Mouse (Mus musculus): ENCODE measurements around the gene Mcoln2.

The Mcoln2 gene

GRCm38 (mm10) chr3:146127205-146127604, 22.4 kb upstream of the Mcoln2 start:
- TF ChIP-seq GATA4 (IDR thresholded peaks at IDR 0.05; ENCODE audit: insufficient replicate concordance, low read length) = no peak

DNA sequence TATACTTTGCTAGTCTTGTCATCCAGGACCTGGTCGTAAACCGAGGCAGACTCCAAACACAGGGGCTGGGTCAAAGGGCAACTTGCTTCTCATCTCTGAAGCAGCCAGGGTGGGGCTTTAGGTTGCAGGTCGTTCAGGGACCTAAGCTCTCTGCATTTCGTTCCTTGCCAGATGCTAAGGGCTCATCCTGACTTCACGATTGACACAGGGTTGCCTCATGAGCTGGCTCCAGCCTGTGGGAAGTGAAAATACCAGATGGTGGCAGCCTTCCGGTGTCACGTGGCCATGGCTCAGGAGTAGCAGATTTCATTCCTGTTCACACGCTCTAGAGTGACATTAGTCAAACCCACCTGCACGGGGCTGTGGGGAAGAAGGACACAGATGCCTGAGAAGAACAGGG, 14.8 kb upstream of the Mcoln2 start:
- no peak for TF ChIP-seq GATA4 (IDR thresholded peaks at IDR 0.05; ENCODE audit: insufficient replicate concordance, low read length)

- no peak for TF ChIP-seq GATA4 (IDR thresholded peaks at IDR 0.05; ENCODE audit: insufficient replicate concordance, low read length)
These were observed 14.2 kb upstream of the Mcoln2 start for GRCm38 (mm10) chr3:146135417-146135816.

DNA sequence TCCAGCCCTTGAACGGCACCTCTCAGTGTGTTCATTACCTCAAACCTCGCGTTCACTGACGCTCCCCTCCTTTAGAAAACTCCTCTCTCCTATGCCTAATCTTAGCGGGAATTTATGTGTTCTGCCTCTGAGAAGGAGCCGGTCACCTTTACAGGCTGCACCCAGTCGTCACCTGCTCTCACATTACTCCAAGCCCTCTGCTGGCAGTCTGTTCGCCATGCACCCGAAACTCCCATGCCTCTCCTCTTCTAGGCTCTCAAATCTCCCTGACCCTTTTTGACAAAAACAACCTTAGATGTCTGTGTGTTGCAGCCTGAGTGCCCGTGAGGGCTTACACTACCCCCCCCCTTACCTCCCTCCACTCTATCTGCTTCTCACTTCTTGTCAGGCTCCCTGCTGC, 13.2 kb upstream of the Mcoln2 start:
- no peak for TF ChIP-seq GATA4 (IDR thresholded peaks at IDR 0.05; ENCODE audit: insufficient replicate concordance, low read length)

GRCm38 (mm10) chr3:146140276-146140675, 9.4 kb upstream of the Mcoln2 start:
- no peak for TF ChIP-seq GATA4 (IDR thresholded peaks at IDR 0.05; ENCODE audit: insufficient replicate concordance, low read length)

- TF ChIP-seq GATA4 (IDR thresholded peaks at IDR 0.05; ENCODE audit: insufficient replicate concordance, low read length) = no peak
These were observed 7.1 kb upstream of the Mcoln2 start for GRCm38 (mm10) chr3:146142523-146142922.

GRCm38 (mm10) chr3:146145501-146145900, 4.1 kb upstream of the Mcoln2 start:
- no peak for TF ChIP-seq GATA4 (IDR thresholded peaks at IDR 0.05; ENCODE audit: insufficient replicate concordance, low read length)

DNA sequence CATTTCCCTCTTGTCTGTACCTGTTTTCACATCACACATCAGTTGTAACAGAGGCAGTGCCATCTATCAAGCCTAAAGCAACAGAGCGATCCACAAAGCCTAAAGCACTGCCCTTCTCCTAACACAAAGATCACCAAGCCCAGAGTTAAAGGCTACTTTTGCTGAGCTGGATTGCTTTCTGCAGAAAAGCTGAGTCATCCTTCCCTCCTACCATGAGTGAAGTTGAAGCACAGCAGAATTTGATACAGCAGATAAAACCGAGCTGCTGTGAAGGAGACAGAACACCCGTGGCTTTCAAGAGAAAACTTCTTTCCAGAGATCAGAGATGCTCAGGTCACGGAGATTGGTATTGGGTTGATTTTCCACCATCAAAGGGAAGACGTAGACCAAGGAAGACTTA, 3.5 kb upstream of the Mcoln2 start:
- no peak for TF ChIP-seq GATA4 (IDR thresholded peaks at IDR 0.05; ENCODE audit: insufficient replicate concordance, low read length)

DNA sequence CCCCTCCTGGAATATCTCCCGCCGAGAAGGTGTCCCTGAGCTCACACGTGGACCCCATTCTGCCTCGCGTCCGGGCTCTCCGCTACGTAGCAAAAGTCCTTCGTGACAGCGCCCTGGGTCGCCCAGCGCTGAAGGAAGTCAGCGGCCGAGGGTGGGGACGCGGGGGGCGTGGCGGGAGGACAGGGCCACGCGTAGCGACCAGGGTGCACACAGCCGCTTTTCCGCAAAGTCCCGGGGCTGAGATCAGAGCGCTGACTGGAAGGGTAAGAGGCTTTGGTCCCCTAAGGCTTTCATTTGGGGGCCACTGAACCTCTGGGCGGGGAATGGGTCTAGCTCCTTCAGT, 396 bp downstream of the Mcoln2 start:
- no peak for TF ChIP-seq GATA4 (IDR thresholded peaks at IDR 0.05; ENCODE audit: insufficient replicate concordance, low read length)

GRCm38 (mm10) chr3:146150560-146150959, 927 bp downstream of the Mcoln2 start:
- no peak for TF ChIP-seq GATA4 (IDR thresholded peaks at IDR 0.05; ENCODE audit: insufficient replicate concordance, low read length)

GRCm38 (mm10) chr3:146151328-146151727, 1.7 kb downstream of the Mcoln2 start:
- TF ChIP-seq GATA4 (IDR thresholded peaks at IDR 0.05; ENCODE audit: insufficient replicate concordance, low read length) = no peak

- no peak for TF ChIP-seq GATA4 (IDR thresholded peaks at IDR 0.05; ENCODE audit: insufficient replicate concordance, low read length)
These were observed 2.1 kb downstream of the Mcoln2 start for GRCm38 (mm10) chr3:146151755-146152154.

GRCm38 (mm10) chr3:146152348-146152747, 2.7 kb downstream of the Mcoln2 start:
- no peak for TF ChIP-seq GATA4 (IDR thresholded peaks at IDR 0.05; ENCODE audit: insufficient replicate concordance, low read length)

DNA sequence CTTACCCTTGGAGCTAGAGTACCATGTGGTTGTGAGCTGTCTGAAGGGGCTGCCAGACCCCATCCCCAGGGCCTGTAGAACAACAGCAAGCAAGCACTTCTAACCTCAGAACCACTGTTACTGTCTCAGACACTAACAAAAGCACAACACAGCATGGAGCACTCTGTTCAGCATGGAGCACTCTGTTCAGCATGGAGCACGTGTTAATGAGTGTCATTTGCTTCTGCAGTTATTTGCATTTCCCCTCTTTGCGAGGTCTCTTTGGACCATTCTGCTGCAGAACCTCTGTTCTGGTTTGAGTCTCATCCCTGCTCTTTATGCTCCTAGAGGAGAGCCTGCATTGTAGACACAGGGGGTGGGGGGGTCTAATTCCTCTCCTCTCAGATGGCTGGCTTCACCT, 3.3 kb downstream of the Mcoln2 start:
- TF ChIP-seq GATA4 (IDR thresholded peaks at IDR 0.05; ENCODE audit: insufficient replicate concordance, low read length) = no peak

DNA sequence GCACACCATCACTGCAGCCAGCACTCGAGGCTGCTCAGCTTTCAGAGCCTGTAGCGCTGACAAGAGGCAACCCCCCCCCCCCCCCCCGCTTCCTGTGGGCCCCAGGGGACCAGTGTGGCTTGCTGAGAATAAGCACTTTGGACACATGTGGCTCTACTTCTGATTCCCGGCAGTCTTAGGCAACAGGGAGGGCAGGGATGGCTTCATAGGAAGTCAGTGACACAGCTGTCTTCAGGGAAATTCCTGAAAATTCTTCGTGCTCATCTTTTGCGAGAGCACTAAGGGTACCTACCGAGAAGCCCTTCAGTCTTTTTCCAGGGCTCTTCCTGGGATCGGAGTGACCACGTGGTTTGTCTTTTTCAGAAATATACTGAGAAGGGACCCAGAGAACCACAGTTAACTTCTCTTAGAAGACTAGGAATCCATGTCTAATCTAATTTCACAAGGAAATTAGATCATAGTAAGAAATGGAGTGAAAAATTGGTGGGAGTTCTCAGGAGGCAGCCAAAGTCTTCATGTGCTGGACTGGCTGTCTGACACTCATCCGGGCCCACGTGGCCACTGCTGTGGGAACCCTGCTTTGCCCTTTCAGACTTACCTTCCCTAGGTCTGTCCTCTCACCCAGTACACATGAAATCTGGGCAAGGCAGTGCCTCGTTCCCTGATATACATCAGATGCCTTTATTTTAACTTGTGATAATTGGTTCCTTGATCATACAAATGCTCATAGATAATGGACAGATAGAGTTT, 4.4 kb downstream of the Mcoln2 start:
- no peak for TF ChIP-seq GATA4 (IDR thresholded peaks at IDR 0.05; ENCODE audit: insufficient replicate concordance, low read length)

DNA sequence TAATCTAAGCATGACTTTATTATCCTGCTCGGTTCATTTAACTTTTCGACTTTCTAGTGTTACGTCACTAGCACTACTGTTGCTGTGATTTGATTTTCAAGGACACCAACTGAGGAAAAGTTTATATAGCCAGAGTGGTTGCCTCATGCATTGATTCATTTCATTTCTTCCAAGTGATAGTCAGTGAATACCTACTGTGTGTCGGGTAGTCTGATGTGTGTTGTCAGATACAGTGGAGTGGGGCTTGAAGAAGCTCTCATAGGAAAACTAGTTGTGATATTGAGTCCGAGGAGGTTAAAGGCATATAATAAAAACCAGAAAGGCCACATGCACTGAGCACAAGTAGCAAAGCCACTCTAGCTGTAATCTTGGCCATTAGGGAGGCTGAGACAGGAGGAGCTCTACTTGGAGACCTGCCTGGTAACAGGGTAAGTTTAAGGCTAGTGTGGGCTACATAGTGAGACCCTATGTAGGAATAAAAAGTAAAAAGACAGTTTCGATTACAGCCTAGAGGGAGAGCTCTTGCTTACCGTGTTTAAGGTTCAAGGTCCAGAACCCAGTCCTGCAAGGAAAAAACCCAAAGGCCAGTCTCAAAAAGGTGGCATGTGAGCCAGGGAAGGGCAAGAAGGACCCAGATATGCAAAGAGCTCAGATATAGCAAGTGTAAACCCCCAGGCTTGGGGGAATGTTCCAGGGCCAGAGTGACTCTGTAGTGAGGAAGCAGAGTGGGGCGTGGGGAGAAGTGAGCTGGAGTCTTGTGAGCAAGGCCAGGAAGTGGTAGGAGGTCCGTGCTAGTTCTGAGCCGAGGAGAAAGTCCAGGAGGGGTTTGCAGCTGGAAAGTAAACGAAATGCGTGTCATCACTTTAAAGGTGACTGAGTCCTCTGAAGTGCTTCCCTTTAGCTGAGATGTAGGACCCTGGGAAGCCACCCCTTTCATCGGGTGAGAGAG, 6.3 kb downstream of the Mcoln2 start:
- no peak for TF ChIP-seq GATA4 (IDR thresholded peaks at IDR 0.05; ENCODE audit: insufficient replicate concordance, low read length)
